Mouse (Mus musculus) midbrain, embryonic 10.5 days (tissue): ENCODE data around the gene Xpnpep3. TPM values are rescaled to one million over a fixed set of nuclear protein-coding genes. Genes with fewer than 3 reads are reported as not detected.
"Not testable (repeated sequence)": the region's sequence is repeated elsewhere in the genome, so short reads cannot be mapped to it uniquely, and the experiment has no call there.

ENCODE experiments used
- DNase-seq: peaks from one replicate; pipeline ENCODE4 v3.0.0-alpha.2; 2017; ENCODE audit warnings: low spot score
- H3K27ac ChIP-seq: fragments of 300-500 bp; sonication (generic); replicated peaks from 2 replicates; pipeline ENCODE4 v1.5.1; 2016; ENCODE audit warnings: mild to moderate bottlenecking
- H3K27me3 ChIP-seq: fragments of 300-500 bp; sonication (generic); 2 replicates; pipeline ENCODE4 v1.6.1; 2016; ENCODE audit warnings: low read depth, mild to moderate bottlenecking; ENCODE audit not compliant: poor library complexity, severe bottlenecking
- H3K36me3 ChIP-seq: fragments of 300-500 bp; sonication (generic); 2 replicates; pipeline ENCODE4 v1.6.1; 2016; ENCODE audit warnings: mild to moderate bottlenecking, moderate library complexity
- H3K4me1 ChIP-seq: fragments of 300-500 bp; sonication (generic); 2 replicates; pipeline ENCODE4 v1.6.1; 2016
- H3K4me3 ChIP-seq: fragments of 300-500 bp; sonication (generic); 2 replicates; pipeline ENCODE4 v1.5.1; 2016; ENCODE audit warnings: mild to moderate bottlenecking, moderate library complexity
- H3K9me3 ChIP-seq: fragments of 300-500 bp; sonication (generic); replicated peaks from 2 replicates; pipeline ENCODE4 v1.6.1; 2016; ENCODE audit warnings: mild to moderate bottlenecking
- WGBS: fragments of 180-500 bp; shearing (Covaris S2); methylation state at CpG from one replicate; pipeline ENCODE4 v1.1.7; 2016; 5-methylcytosine and 5-hydroxymethylcytosine counted together
- polyA plus RNA-seq: library from polyadenylated mRNA; unstranded; fragments of >200 nt; fragmentation: Nextera tagmentation; extraction: Ambion mirVana; gene quantifications from 2 replicates; pipeline ENCODE4 v1.2.1, GENCODE M21; 2016

Gene Xpnpep3
- polyA plus RNA-seq, 1 experiment from 2014 or later: 12.9 TPM

DNA sequence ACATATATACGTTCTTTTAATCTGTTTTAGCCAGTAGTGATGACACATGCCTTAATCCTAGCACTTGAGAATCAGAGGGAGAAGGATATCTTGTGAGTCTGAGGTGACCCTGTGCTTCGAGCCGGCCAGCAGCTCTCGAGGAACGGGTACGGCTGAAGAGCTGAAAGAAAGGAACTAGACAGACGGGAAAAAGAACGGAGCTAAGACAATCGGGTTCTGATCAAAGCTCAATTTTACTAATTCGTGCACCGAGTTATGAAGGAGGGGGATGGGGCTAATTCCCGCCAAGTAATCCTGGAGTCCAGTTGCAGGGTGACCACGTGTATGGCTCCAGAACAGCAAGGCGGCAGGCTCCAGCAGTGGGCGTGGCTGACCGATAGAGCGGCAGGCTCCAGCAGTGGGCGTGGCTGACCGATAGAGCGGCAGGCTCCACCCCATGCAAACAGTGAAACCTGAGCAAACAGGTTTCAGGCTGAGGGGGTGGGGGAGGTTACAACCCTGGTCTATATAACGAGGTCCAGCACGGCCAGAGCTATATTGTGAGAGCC, 16.9 kb downstream of the Xpnpep3 start:
- 11% methylated on average over 22 of the region's 22 CpGs for WGBS
- DNase-seq: peak; percentile 67
- H3K27ac ChIP-seq: 0 out of 2 replicates have a peak overlapping the region, but pooled peaks have one; percentile 57
- H3K4me3 ChIP-seq: peak overlapping the region; percentile 39
- H3K4me1 ChIP-seq: peaks cover 18% of the 10 kb centered on the region
- H3K36me3 ChIP-seq: peaks cover 16% of the 10 kb centered on the region
- not testable (repeated sequence) for H3K27me3 ChIP-seq, H3K9me3 ChIP-seq

DNA sequence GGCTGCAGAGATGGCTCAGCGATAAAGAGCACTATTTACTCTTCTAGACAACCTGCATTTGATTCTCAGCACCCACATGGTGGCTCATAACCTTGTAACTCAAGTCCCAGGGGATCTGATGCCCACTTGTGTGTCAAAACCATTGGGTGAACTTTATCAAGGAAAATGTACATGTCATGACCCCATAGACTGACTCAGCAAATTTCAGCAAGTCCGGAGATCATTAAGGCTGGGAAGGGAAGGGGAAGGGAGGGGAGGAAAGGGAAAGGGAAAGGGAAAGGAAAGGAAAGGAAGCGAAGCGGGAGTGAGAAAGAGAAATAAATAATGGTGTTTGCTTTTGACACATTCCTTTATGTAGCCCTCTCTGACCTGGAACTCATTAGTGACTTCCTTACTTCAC, 18.1 kb downstream of the Xpnpep3 start:
- Histone ChIP-seq H3K4me3 (no peak overlapping the region), H3K27ac (no peak overlapping the region), H3K9me3 (no peaks in the 10 kb centered on the region), H3K4me1 (peaks cover 18% of the 10 kb centered on the region), H3K36me3 (peaks cover 17% of the 10 kb centered on the region), H3K27me3 (no peaks in the 10 kb centered on the region)
- no peak for DNase-seq
- WGBS: 82% methylated on average over 4 of the region's 4 CpGs

DNA sequence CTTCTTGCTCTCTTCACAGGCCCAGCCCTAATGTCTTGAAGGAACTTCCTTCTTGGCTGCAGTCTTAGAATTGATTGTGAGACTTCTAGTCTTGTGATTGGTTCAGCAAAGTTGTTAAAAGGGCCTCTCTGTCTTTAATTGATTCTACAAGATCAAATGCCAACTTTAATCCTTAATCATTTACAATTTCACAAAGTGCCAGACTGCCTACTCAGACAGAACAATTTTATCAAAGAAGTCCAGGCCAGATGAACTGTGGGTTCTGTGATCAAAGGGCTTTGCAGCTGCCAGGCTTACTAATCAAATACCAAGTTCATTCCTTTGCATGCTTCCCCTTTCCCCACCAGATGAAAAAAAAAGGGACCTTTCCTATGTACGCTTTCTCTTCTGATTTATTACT, 21.5 kb downstream of the Xpnpep3 start:
- Histone ChIP-seq H3K4me1 (peaks cover 16% of the 10 kb centered on the region), H3K4me3 (no peak overlapping the region), H3K36me3 (peaks cover 13% of the 10 kb centered on the region), H3K9me3 (no peaks in the 10 kb centered on the region), H3K27me3 (no peaks in the 10 kb centered on the region), H3K27ac (no peak overlapping the region)
- WGBS: 80% methylated on average over 1 of the region's 1 CpGs
- no peak for DNase-seq

DNA sequence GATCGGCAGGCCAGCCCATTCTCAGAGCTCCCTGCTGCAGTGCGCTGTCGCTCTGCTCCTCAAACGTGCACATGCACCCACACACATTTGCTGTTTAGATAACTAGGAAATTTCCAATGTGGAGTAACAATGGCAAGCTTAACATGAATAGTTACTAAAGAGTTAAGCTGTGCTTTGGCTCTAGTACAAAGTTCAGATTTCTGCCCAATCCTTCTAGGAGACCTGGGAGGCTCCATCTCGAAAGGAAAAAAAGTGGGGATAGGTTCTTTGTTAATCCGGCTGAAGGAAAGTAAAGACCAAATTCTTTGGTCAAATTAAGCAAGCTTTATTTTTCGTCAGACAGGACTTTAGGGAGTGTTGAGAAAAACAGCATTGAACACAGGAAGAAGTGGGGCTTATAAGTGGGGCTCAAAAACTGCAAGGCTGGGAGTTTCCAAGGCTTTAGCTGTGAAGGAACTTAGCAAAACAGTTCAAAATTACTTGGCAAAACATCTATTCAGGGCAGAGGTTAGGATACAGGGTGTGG, 22.3 kb downstream of the Xpnpep3 start:
- no peak overlapping the region for H3K27ac ChIP-seq
- peaks cover 9% of the 10 kb centered on the region for H3K4me1 ChIP-seq
- no peak for DNase-seq
- H3K27me3 ChIP-seq: no peaks in the 10 kb centered on the region
- peaks cover 15% of the 10 kb centered on the region for H3K36me3 ChIP-seq
- no peak overlapping the region for H3K4me3 ChIP-seq
- WGBS: 82% methylated on average over 7 of the region's 7 CpGs
- no peaks in the 10 kb centered on the region for H3K9me3 ChIP-seq

DNA sequence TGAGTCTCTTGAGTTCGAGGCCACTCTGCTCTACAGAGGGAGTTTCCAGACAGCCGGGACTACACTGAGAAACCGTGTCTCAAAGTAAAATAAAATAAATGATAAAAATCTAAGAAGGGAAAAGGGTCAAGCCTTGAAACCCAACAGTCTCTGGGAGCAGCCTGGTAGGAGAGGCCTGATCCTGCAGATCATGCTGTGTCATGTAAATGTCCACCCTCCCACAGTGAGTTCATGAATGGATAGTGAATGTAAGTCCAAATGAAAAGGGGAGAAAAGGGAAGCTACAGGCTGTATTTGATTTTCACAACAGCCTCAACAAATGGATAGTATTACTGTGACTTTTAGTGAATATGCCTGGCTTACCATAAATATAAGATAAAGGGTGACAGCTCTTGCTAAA, 25.4 kb downstream of the Xpnpep3 start:
- no peak for DNase-seq
- H3K9me3 ChIP-seq: no peaks in the 10 kb centered on the region
- peaks cover 24% of the 10 kb centered on the region for H3K36me3 ChIP-seq
- H3K27me3 ChIP-seq: no peaks in the 10 kb centered on the region
- peaks cover 8% of the 10 kb centered on the region; the same call in 1 of the 2 replicates for H3K4me1 ChIP-seq
- H3K27ac ChIP-seq: no peak overlapping the region
- no peak overlapping the region for H3K4me3 ChIP-seq
- 90% methylated on average over 3 of the region's 3 CpGs for WGBS

GRCm38 (mm10) chr15:81427947-81428346, 28.0 kb downstream of the Xpnpep3 start:
- H3K27me3 ChIP-seq: no peaks in the 10 kb centered on the region
- H3K36me3 ChIP-seq: peaks cover 50% of the 10 kb centered on the region
- no peak for DNase-seq
- H3K4me1 ChIP-seq: no peaks in the 10 kb centered on the region
- 87% methylated on average over 2 of the region's 2 CpGs for WGBS
- H3K9me3 ChIP-seq: no peaks in the 10 kb centered on the region
- no peak overlapping the region for H3K4me3 ChIP-seq
- H3K27ac ChIP-seq: no peak overlapping the region

DNA sequence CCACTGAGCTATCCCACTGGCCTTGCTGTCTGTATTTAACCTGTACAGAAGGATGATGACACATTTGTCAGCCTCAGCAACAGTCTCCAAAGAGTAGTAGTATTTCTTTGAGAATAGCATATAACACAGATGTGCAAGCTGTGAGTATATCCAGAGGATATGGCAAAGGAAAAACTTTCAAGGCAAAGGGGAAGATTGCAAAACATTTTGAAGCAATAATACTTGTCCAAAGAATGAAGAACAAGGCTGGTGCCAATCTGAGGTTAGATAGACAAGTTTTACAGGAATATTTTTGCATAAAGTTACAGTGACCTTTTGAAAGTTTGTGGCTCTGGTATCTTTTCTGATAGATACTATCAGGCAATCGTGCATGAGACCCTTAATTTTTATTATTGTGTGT, 31.3 kb downstream of the Xpnpep3 start:
- H3K4me3 ChIP-seq: no peak overlapping the region
- no peaks in the 10 kb centered on the region for H3K9me3 ChIP-seq
- no peaks in the 10 kb centered on the region for H3K4me1 ChIP-seq
- 84% methylated on average over 1 of the region's 1 CpGs for WGBS
- H3K27me3 ChIP-seq: no peaks in the 10 kb centered on the region
- DNase-seq: no peak
- no peak overlapping the region for H3K27ac ChIP-seq
- H3K36me3 ChIP-seq: peaks cover 53% of the 10 kb centered on the region

DNA sequence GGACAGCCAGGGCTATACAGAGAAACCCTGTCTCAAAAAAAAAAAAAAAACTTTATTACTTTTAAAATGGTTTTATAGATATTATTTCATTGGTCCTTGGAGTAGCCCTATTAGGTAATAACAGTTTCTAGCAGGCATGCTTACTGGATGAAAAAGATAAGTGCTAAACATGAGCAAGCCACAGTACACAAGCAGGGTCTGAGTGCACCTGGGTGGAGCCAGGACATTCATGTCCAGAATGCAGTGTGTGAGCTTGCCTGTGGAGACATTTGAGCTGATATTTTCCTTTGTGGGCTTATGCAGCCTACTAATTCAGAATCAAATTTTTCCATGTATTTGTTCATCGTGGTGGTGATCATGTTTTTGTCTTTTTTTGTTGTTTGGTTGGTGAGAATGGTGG, 38.4 kb downstream of the Xpnpep3 start:
- H3K4me1 ChIP-seq: no peaks in the 10 kb centered on the region
- H3K9me3 ChIP-seq: no peaks in the 10 kb centered on the region
- H3K4me3 ChIP-seq: no peak overlapping the region
- no peak for DNase-seq
- no peaks in the 10 kb centered on the region for H3K27me3 ChIP-seq
- 85% methylated on average over 1 of the region's 1 CpGs for WGBS
- no peak overlapping the region for H3K27ac ChIP-seq
- peaks cover 37% of the 10 kb centered on the region for H3K36me3 ChIP-seq

GRCm38 (mm10) chr15:81439236-81439635, 39.3 kb downstream of the Xpnpep3 start:
- no peak overlapping the region for H3K27ac ChIP-seq
- H3K4me3 ChIP-seq: no peak overlapping the region
- H3K27me3 ChIP-seq: no peaks in the 10 kb centered on the region
- H3K36me3 ChIP-seq: peaks cover 43% of the 10 kb centered on the region
- H3K4me1 ChIP-seq: no peaks in the 10 kb centered on the region
- H3K9me3 ChIP-seq: no peaks in the 10 kb centered on the region
- no peak for DNase-seq

GRCm38 (mm10) chr15:81448463-81448862, 48.5 kb downstream of the Xpnpep3 start:
- H3K27ac ChIP-seq: 0 out of 2 replicates have a peak overlapping the region, but pooled peaks have one; percentile 1
- DNase-seq: peak; percentile 43

GRCm38 (mm10) chr15:81461523-81461922, 61.6 kb downstream of the Xpnpep3 start:
- Histone ChIP-seq H3K36me3 (peaks cover 23% of the 10 kb centered on the region), H3K27ac (no peak overlapping the region), H3K4me1 (peaks cover 10% of the 10 kb centered on the region), H3K4me3 (no peak overlapping the region), H3K27me3 (no peaks in the 10 kb centered on the region), H3K9me3 (peaks cover 16% of the 10 kb centered on the region)
- 81% methylated on average over 7 of the region's 7 CpGs for WGBS
- no peak for DNase-seq

More at GRCm38 (mm10) chr15:81448463-81448862, 48.5 kb downstream of the Xpnpep3 start:
- Histone ChIP-seq H3K4me3 (no peak overlapping the region), H3K27me3 (no peaks in the 10 kb centered on the region), H3K36me3 (peaks cover 59% of the 10 kb centered on the region), H3K4me1 (no peaks in the 10 kb centered on the region), H3K9me3 (no peaks in the 10 kb centered on the region)
- 48% methylated on average over 3 of the region's 3 CpGs for WGBS

- Histone ChIP-seq H3K4me1 (peaks cover 20% of the 10 kb centered on the region), H3K27ac (peak overlapping the region; percentile 94), H3K4me3 (peak overlapping the region; percentile 77), H3K9me3 (peaks cover 16% of the 10 kb centered on the region), H3K27me3 (no peaks in the 10 kb centered on the region), H3K36me3 (peaks cover 32% of the 10 kb centered on the region)
- DNase-seq: no peak
- 78% methylated on average over 12 of the region's 12 CpGs for WGBS
Measured at GRCm38 (mm10) chr15:81465016-81465660, 65.2 kb downstream of the Xpnpep3 start.
